Mouse (Mus musculus) liver, embryonic 13.5 days (tissue): ENCODE measurements around the gene Smim20. TPM values are rescaled to one million over a fixed set of nuclear protein-coding genes. Genes with fewer than 3 reads are reported as not detected.

Experiments used
- ATAC-seq: fragments of 200-750 bp; cut with Nextera tagmentation; 2 replicates; pipeline ENCODE4 v1.8.0; 2017; ENCODE audit warnings: low read depth, mild to moderate bottlenecking, moderate number of reproducible peaks, moderate library complexity
- DNase-seq: peaks from one replicate; pipeline ENCODE4 v3.0.0; 2022
- H3K27ac ChIP-seq: fragments of 300-500 bp; sonication (generic); 2 replicates; pipeline ENCODE4 v1.5.1; 2015; ENCODE audit warnings: moderate library complexity, mild to moderate bottlenecking, inconsistent platforms
- H3K27me3 ChIP-seq: fragments of 300-500 bp; sonication (generic); 2 replicates; pipeline ENCODE4 v1.6.1; 2015; ENCODE audit warnings: mild to moderate bottlenecking, inconsistent platforms
- H3K36me3 ChIP-seq: fragments of 300-500 bp; sonication (generic); 2 replicates; pipeline ENCODE4 v1.6.1; 2015; ENCODE audit warnings: mild to moderate bottlenecking, inconsistent platforms
- H3K4me1 ChIP-seq: fragments of 300-500 bp; sonication (generic); replicated peaks from 2 replicates; pipeline ENCODE4 v1.6.1; 2015; ENCODE audit warnings: inconsistent platforms
- H3K4me2 ChIP-seq: fragments of 300-500 bp; sonication (generic); 2 replicates; pipeline ENCODE4 v1.6.1; 2015; ENCODE audit warnings: inconsistent platforms, mild to moderate bottlenecking, moderate library complexity
- H3K4me3 ChIP-seq: fragments of 300-500 bp; sonication (generic); replicated peaks from 2 replicates; pipeline ENCODE4 v1.5.1; 2015; ENCODE audit warnings: mild to moderate bottlenecking, inconsistent platforms
- H3K9ac ChIP-seq: fragments of 300-500 bp; sonication (generic); 2 replicates; pipeline ENCODE4 v1.6.1; 2015; ENCODE audit warnings: mild to moderate bottlenecking, inconsistent platforms
- H3K9me3 ChIP-seq: fragments of 300-500 bp; sonication (generic); replicated peaks from 2 replicates; pipeline ENCODE4 v1.6.1; 2016; ENCODE audit warnings: inconsistent platforms
- WGBS: fragments of 180-500 bp; shearing (Covaris S2); methylation state at CpG from one replicate; pipeline ENCODE4 v1.1.7; 2015; ENCODE audit not compliant: insufficient replicate concordance; 5-methylcytosine and 5-hydroxymethylcytosine counted together
- polyA plus RNA-seq: library from polyadenylated mRNA; unstranded; fragments of >200 nt; fragmentation: Nextera tagmentation; extraction: Ambion mirVana; gene quantifications from 2 replicates; pipeline ENCODE4 v1.2.1, GENCODE M21; 2015

The Smim20 gene
- polyA plus RNA-seq, result 42.8 and 47.9 TPM in 2 replicates

- peak within 1 kb of the TSS; percentile 81 for H3K4me2 ChIP-seq
- H3K4me3 ChIP-seq, result peak within 1 kb of the TSS; percentile 82
- H3K27ac ChIP-seq, result peak within 1 kb of the TSS; percentile 80
- peaks cover 47% of the 10 kb centered on the region for H3K4me1 ChIP-seq
- no peaks in the 10 kb centered on the region for H3K27me3 ChIP-seq
- peak; percentile 82 for DNase-seq
- ATAC-seq, result peak; percentile 94
- 9% methylated on average over 53 of the region's 53 CpGs for WGBS
- peak within 1 kb of the TSS; percentile 78 for H3K9ac ChIP-seq
- H3K36me3 ChIP-seq, result no peaks in the 10 kb centered on the region
- H3K9me3 ChIP-seq, result no peaks in the 10 kb centered on the region
These were observed at the start of gene Smim20 for GRCm38 (mm10) chr5:53266931-53267853. Gene Smim20, plus strand, starts transcription at chr5:53267083.

GRCm38 (mm10) chr5:53225434-53225833 lies 41.4 kb upstream of the Smim20 start:
- no peak overlapping the region for H3K4me3 ChIP-seq
- H3K9ac ChIP-seq, result no peak overlapping the region
- no peaks in the 10 kb centered on the region for H3K4me1 ChIP-seq
- no peak overlapping the region for H3K4me2 ChIP-seq
- ATAC-seq (no peak), DNase-seq (no peak)
- 69% methylated on average over 13 of the region's 13 CpGs for WGBS
- H3K27me3 ChIP-seq, result no peaks in the 10 kb centered on the region
- no peak overlapping the region for H3K27ac ChIP-seq
- H3K9me3 ChIP-seq, result no peaks in the 10 kb centered on the region
- H3K36me3 ChIP-seq, result no peaks in the 10 kb centered on the region

GRCm38 (mm10) chr5:53230560-53230959 lies 36.3 kb upstream of the Smim20 start:
- no peaks in the 10 kb centered on the region for H3K9me3 ChIP-seq
- DNase-seq, result no peak
- H3K4me2 ChIP-seq, result no peak overlapping the region
- H3K27me3 ChIP-seq, result no peaks in the 10 kb centered on the region
- H3K4me1 ChIP-seq, result no peaks in the 10 kb centered on the region
- no peak overlapping the region for H3K27ac ChIP-seq
- no peaks in the 10 kb centered on the region for H3K36me3 ChIP-seq
- no peak overlapping the region for H3K4me3 ChIP-seq
- no peak overlapping the region for H3K9ac ChIP-seq
- ATAC-seq, result no peak
- 66% methylated on average over 4 of the region's 4 CpGs for whole genome bisulfite sequencing

- Histone ChIP-seq H3K36me3 (no peaks in the 10 kb centered on the region), H3K9me3 (no peaks in the 10 kb centered on the region), H3K9ac (no peak overlapping the region), H3K4me2 (no peak overlapping the region), H3K27me3 (no peaks in the 10 kb centered on the region), H3K27ac (no peak overlapping the region), H3K4me3 (no peak overlapping the region), H3K4me1 (no peaks in the 10 kb centered on the region)
- 19% methylated on average over 4 of the region's 4 CpGs for WGBS
- ATAC-seq (peak; percentile 51; the same call in 1 of the 2 replicates), DNase-seq (no peak)
These were observed 31.3 kb upstream of the Smim20 start for GRCm38 (mm10) chr5:53235551-53235950.

GRCm38 (mm10) chr5:53236136-53236535 lies 30.7 kb upstream of the Smim20 start:
- Histone ChIP-seq H3K4me3 (no peak overlapping the region), H3K4me1 (no peaks in the 10 kb centered on the region), H3K27me3 (no peaks in the 10 kb centered on the region), H3K36me3 (no peaks in the 10 kb centered on the region), H3K9me3 (no peaks in the 10 kb centered on the region), H3K9ac (no peak overlapping the region), H3K27ac (no peak overlapping the region), H3K4me2 (no peak overlapping the region)
- DNase-seq (no peak), ATAC-seq (no peak)
- WGBS, result 26% methylated on average over 5 of the region's 5 CpGs

GRCm38 (mm10) chr5:53236749-53237148 lies 30.1 kb upstream of the Smim20 start:
- no peak overlapping the region for H3K4me3 ChIP-seq
- H3K9ac ChIP-seq, result no peak overlapping the region
- no peaks in the 10 kb centered on the region for H3K36me3 ChIP-seq
- H3K4me2 ChIP-seq, result no peak overlapping the region
- no peaks in the 10 kb centered on the region for H3K4me1 ChIP-seq
- H3K27ac ChIP-seq, result no peak overlapping the region
- ATAC-seq (no peak), DNase-seq (no peak)
- no peaks in the 10 kb centered on the region for H3K9me3 ChIP-seq
- no peaks in the 10 kb centered on the region for H3K27me3 ChIP-seq
- 62% methylated on average over 7 of the region's 8 CpGs for WGBS

DNA sequence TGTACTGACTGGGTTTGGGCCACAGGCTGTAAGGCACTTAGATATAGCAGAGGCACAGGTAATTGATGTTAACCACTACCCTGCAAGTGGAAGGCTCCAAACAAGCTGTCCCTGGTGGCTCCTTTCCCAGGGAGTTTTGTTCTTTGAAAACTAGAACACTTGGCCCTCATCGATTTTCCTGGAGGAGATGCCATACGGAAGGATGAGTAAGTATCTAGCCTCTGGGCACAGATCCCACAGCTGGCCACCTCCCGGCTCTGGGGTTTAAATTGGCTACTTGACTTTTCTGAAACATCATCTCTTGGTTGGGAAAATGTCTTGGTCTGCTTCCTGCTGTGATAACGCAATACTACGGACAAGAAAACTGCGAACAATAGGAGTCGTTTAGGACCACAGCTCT lies 28.1 kb upstream of the Smim20 start:
- Histone ChIP-seq H3K4me2 (no peak overlapping the region), H3K4me3 (no peak overlapping the region), H3K27me3 (no peaks in the 10 kb centered on the region), H3K9me3 (no peaks in the 10 kb centered on the region), H3K4me1 (no peaks in the 10 kb centered on the region), H3K27ac (no peak overlapping the region), H3K9ac (no peak overlapping the region), H3K36me3 (no peaks in the 10 kb centered on the region)
- no peak for DNase-seq
- ATAC-seq, result no peak
- 77% methylated on average over 7 of the region's 7 CpGs for WGBS

GRCm38 (mm10) chr5:53239189-53239588 lies 27.7 kb upstream of the Smim20 start:
- no peak for ATAC-seq
- 66% methylated on average over 7 of the region's 7 CpGs for WGBS

GRCm38 (mm10) chr5:53239831-53240440 lies 26.9 kb upstream of the Smim20 start:
- Histone ChIP-seq H3K9me3 (no peaks in the 10 kb centered on the region), H3K4me3 (no peak overlapping the region), H3K27ac (no peak overlapping the region), H3K4me1 (no peaks in the 10 kb centered on the region), H3K9ac (no peak overlapping the region), H3K4me2 (no peak overlapping the region), H3K27me3 (no peaks in the 10 kb centered on the region), H3K36me3 (no peaks in the 10 kb centered on the region)
- WGBS, result 48% methylated on average over 11 of the region's 11 CpGs
- ATAC-seq (no peak), DNase-seq (no peak)

More at GRCm38 (mm10) chr5:53239189-53239588, 27.7 kb upstream of the Smim20 start:
- no peaks in the 10 kb centered on the region for H3K9me3 ChIP-seq
- no peaks in the 10 kb centered on the region for H3K36me3 ChIP-seq
- no peaks in the 10 kb centered on the region for H3K27me3 ChIP-seq
- no peak overlapping the region for H3K4me3 ChIP-seq
- H3K27ac ChIP-seq, result no peak overlapping the region
- H3K4me2 ChIP-seq, result no peak overlapping the region
- H3K4me1 ChIP-seq, result no peaks in the 10 kb centered on the region
- H3K9ac ChIP-seq, result no peak overlapping the region
- DNase-seq, result no peak

- Histone ChIP-seq H3K4me3 (no peak overlapping the region), H3K27ac (no peak overlapping the region), H3K4me2 (no peak overlapping the region), H3K27me3 (no peaks in the 10 kb centered on the region), H3K4me1 (no peaks in the 10 kb centered on the region), H3K9ac (no peak overlapping the region), H3K9me3 (no peaks in the 10 kb centered on the region), H3K36me3 (no peaks in the 10 kb centered on the region)
- DNase-seq, result no peak
- 36% methylated on average over 2 of the region's 2 CpGs for WGBS
- no peak for ATAC-seq
These were observed 25.8 kb upstream of the Smim20 start for GRCm38 (mm10) chr5:53241109-53241508.

DNA sequence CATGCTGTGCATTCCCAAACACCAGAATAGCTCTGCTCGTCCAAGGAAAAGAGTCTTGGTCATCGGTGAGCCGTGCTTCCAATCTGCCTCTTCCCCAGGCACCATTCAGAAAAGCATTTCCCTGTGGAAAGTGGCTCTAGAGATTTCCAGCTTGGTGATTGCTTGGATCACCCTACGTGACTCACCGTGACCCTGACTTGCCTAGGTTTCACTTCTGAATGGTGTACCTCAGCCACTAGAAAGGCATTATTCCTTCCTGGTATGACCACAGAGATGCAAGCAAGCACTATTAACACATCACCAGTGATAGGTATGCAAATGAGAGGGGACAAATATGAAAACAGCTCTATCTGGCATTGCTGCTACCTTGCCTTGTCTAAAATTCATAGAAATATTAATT lies 24.9 kb upstream of the Smim20 start:
- DNase-seq, result no peak
- no peaks in the 10 kb centered on the region for H3K9me3 ChIP-seq
- 64% methylated on average over 5 of the region's 5 CpGs for WGBS

More for the DNA sequence above, 24.9 kb upstream of the Smim20 start:
- Histone ChIP-seq H3K4me1 (no peaks in the 10 kb centered on the region), H3K9ac (no peak overlapping the region), H3K4me3 (no peak overlapping the region), H3K4me2 (no peak overlapping the region), H3K36me3 (no peaks in the 10 kb centered on the region), H3K27ac (no peak overlapping the region), H3K27me3 (no peaks in the 10 kb centered on the region)
- ATAC-seq, result no peak
